Mouse (Mus musculus) heart, adult 2 months (tissue): ENCODE results near the gene Arhgap24.

ENCODE experiments used
- CTCF ChIP-seq: fragments of 200-600 bp; IDR thresholded peaks from 2 replicates; pipeline ENCODE4 v1.8.1; 2022; ENCODE audit warnings: antibody characterized with exemption, mild to moderate bottlenecking, moderate library complexity
- EP300 ChIP-seq: fragments of 200-500 bp; IDR thresholded peaks from 2 replicates; pipeline ENCODE4 v1.6.1; 2011; ENCODE audit warnings: low read depth, low read length, control low read depth; ENCODE audit not compliant: insufficient read depth

DNA sequence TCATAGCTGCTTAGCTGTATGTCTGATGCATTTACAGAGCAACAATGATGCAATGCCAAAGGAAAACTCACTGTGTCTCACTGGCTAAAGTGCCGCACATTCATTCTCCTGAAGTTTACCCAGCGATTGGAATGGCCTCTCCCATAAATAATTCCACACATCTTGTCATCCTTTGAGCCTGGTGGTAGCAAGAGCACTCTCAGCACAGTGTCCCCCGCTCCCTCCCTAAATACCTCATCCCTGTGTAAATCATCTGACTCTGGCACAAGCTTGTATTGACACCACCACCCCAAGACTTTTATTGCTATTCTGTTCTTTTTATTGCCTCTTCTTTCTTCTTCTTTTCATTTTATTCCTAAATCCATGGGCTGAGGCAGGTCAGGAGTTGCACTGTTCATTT lies 332.1 kb downstream of the Arhgap24 start:
- TF ChIP-seq CTCF (no peak), EP300 (no peak)
